Mouse (Mus musculus) thymus, adult 2 months (tissue): ENCODE results near the gene Tagln2.

Source experiments
- CTCF ChIP-seq: fragments of 200-500 bp; IDR thresholded peaks from 2 replicates; pipeline ENCODE4 v1.5.1; 2012; ENCODE audit warnings: mild to moderate bottlenecking, control low read depth, low read length, moderate library complexity, borderline replicate concordance; ENCODE audit not compliant: control insufficient read depth, poor library complexity, insufficient read depth; ENCODE audit errors: extremely low read depth
- POLR2A ChIP-seq: fragments of 200-500 bp; IDR thresholded peaks from 2 replicates; pipeline ENCODE4 v1.6.1; 2012; ENCODE audit warnings: mild to moderate bottlenecking, low read length, control low read depth, moderate library complexity; ENCODE audit not compliant: control insufficient read depth, poor library complexity, insufficient read depth; ENCODE audit errors: extremely low read depth

DNA sequence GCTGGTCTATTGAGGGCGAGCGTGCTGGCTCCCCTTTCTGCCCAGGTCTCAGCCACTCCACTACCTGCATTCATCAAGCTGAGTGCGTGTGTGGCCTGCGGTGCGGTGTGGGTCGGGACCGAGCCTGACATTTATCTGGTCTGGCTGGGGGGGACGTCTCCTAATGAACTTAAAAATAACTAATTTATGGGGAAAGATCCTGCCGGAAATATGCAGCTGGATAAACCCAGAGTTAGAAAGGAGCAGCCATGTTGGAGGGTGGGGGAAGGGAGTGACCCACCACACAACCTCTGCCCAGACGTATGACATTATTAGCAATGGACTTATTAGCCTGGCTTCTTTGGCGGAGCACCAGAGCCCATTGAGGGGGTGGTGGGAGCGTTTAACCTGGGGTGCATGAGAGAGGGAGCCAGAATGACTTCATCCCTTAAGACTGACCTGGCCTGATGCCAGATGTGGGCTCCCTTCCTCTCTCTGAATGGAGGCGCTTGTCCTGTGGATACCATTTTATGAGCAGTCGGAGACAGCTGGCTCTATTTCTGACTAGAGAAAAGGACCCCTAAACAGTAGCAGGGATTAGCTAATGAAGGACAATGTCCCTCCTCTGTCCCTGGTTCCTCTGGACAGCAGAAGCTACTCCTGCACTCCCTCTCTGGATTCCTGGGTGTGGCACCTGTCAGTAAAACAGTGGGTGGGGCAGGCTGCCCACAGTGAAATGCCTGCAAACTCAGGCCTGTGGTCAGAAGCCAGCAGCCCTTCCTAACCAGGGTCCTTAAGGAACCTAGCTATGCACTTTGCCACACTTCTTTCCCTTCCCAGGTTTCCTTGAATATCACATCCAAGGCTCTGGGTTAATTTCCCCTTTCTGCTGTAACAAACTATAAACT lies 3.5 kb downstream of the Tagln2 start:
- TF ChIP-seq POLR2A (no peak), CTCF (no peak)
